Mouse (Mus musculus) macrophage (primary cell): Measurements from ENCODE around the gene Trpc7. TPM values are rescaled to one million over a fixed set of nuclear protein-coding genes. Genes with fewer than 3 reads are reported as not detected.

Source experiments
- H3K27ac ChIP-seq: fragments of 350-480 bp; formaldehyde crosslinking; 2 replicates; pipeline ENCODE4 v1.9.0; 2021
- H3K36me3 ChIP-seq: fragments of 350-480 bp; formaldehyde crosslinking; 2 replicates; pipeline ENCODE4 v1.9.0; 2021; ENCODE audit errors: inconsistent target
- H3K4me3 ChIP-seq: fragments of 350-480 bp; formaldehyde crosslinking; 2 replicates; pipeline ENCODE4 v1.9.0; 2021; ENCODE audit errors: inconsistent target
- H3K79me2 ChIP-seq: fragments of 350-480 bp; formaldehyde crosslinking; 2 replicates; pipeline ENCODE4 v1.9.0; 2021; ENCODE audit errors: inconsistent target
- WGBS: methylation state at CpG from one replicate; pipeline ENCODE4 v1.1.7; 2026; ENCODE audit warnings: inconsistent platforms; ENCODE audit not compliant: missing documents; 5-methylcytosine and 5-hydroxymethylcytosine counted together
- polyA plus RNA-seq: library from polyadenylated mRNA; stranded (reverse); fragments of 250-400 nt; gene quantifications from 3 replicates; pipeline ENCODE4 v1.2.4, GENCODE M21; 2018; ENCODE audit warnings: inconsistent platforms
- total RNA-seq, 78 experiments: library from RNA; depleted of rRNA; stranded (reverse); fragments of 250-400 nt; gene quantifications; 1 replicate in 9 of 78; 2 replicates in 24 of 78; 3 replicates in 43 of 78; 4 replicates in 2 of 78; pipeline ENCODE4 v1.2.4; 2018; ENCODE audit warnings: inconsistent platforms in 56 of 78

Trpc7 gene
- not detected for total RNA-seq (2018; cell fraction: chromatin; rRNA removed)
- total RNA-seq (2018; cell fraction: cytosol; rRNA removed) = not detected
- total RNA-seq (2018; cell fraction: nucleus; rRNA removed) = not detected
- not detected in 3 replicates for polyA plus RNA-seq

GRCm38 (mm10) chr13:56895893-56896292 is at the start of gene Trpc7:
Trpc7 (minus strand) TSS chr13:56895993.
- 77% methylated on average over 3 of the region's 3 CpGs for WGBS
- H3K27ac ChIP-seq = no peak within 1 kb of the TSS

GRCm38 (mm10) chr13:56939261-56939660 is 43.5 kb upstream of the Trpc7 start:
- 87% methylated on average over 11 of the region's 11 CpGs for WGBS
- no peak overlapping the region for H3K27ac ChIP-seq
- H3K4me3 ChIP-seq = no peak overlapping the region
- H3K36me3 ChIP-seq = no peaks in the 10 kb centered on the region
- no peaks in the 10 kb centered on the region for H3K79me2 ChIP-seq

More at GRCm38 (mm10) chr13:56895893-56896292, at the start of gene Trpc7:
- Histone ChIP-seq H3K4me3 (no peak within 1 kb of the TSS), H3K79me2 (no peaks in the 10 kb centered on the region), H3K36me3 (no peaks in the 10 kb centered on the region)

- H3K4me3 ChIP-seq = no peak overlapping the region
- WGBS = 85% methylated on average over 11 of the region's 11 CpGs
- no peaks in the 10 kb centered on the region for H3K36me3 ChIP-seq
- no peak overlapping the region for H3K27ac ChIP-seq
- H3K79me2 ChIP-seq = no peaks in the 10 kb centered on the region
Measured at GRCm38 (mm10) chr13:56933832-56934510, 38.2 kb upstream of the Trpc7 start.

GRCm38 (mm10) chr13:56930421-56930820 is 34.6 kb upstream of the Trpc7 start:
- H3K27ac ChIP-seq = no peak overlapping the region
- 90% methylated on average over 2 of the region's 2 CpGs for WGBS
- H3K36me3 ChIP-seq = no peaks in the 10 kb centered on the region
- no peaks in the 10 kb centered on the region for H3K79me2 ChIP-seq
- no peak overlapping the region for H3K4me3 ChIP-seq

GRCm38 (mm10) chr13:56922976-56923375 is 27.2 kb upstream of the Trpc7 start:
- 80% methylated on average over 2 of the region's 2 CpGs for WGBS
- Histone ChIP-seq H3K27ac (no peak overlapping the region), H3K79me2 (no peaks in the 10 kb centered on the region), H3K36me3 (no peaks in the 10 kb centered on the region), H3K4me3 (no peak overlapping the region)

- Histone ChIP-seq H3K79me2 (no peaks in the 10 kb centered on the region), H3K4me3 (no peak overlapping the region), H3K27ac (no peak overlapping the region), H3K36me3 (no peaks in the 10 kb centered on the region)
- WGBS = 68% methylated on average over 3 of the region's 3 CpGs
Measured at GRCm38 (mm10) chr13:56921251-56921650, 25.5 kb upstream of the Trpc7 start.

GRCm38 (mm10) chr13:56914721-56915120 is 18.9 kb upstream of the Trpc7 start:
- no peak overlapping the region for H3K4me3 ChIP-seq
- no peaks in the 10 kb centered on the region for H3K79me2 ChIP-seq
- no peaks in the 10 kb centered on the region for H3K36me3 ChIP-seq
- H3K27ac ChIP-seq = no peak overlapping the region
- 75% methylated on average over 7 of the region's 7 CpGs for WGBS

- 92% methylated on average over 12 of the region's 12 CpGs for WGBS
- H3K27ac ChIP-seq = no peak overlapping the region
- no peaks in the 10 kb centered on the region for H3K36me3 ChIP-seq
- no peaks in the 10 kb centered on the region for H3K79me2 ChIP-seq
- no peak overlapping the region for H3K4me3 ChIP-seq
Measured at GRCm38 (mm10) chr13:56911093-56911492, 15.3 kb upstream of the Trpc7 start.

GRCm38 (mm10) chr13:56895386-56895785 is 407 bp downstream of the Trpc7 start:
- Histone ChIP-seq H3K4me3 (no peak overlapping the region), H3K27ac (no peak overlapping the region), H3K36me3 (no peaks in the 10 kb centered on the region), H3K79me2 (no peaks in the 10 kb centered on the region)
- 11% methylated on average over 17 of the region's 17 CpGs for WGBS

GRCm38 (mm10) chr13:56894543-56894942 is 1.2 kb downstream of the Trpc7 start:
- no peaks in the 10 kb centered on the region for H3K79me2 ChIP-seq
- WGBS = 89% methylated on average over 4 of the region's 5 CpGs
- H3K36me3 ChIP-seq = no peaks in the 10 kb centered on the region
- no peak overlapping the region for H3K27ac ChIP-seq
- H3K4me3 ChIP-seq = no peak overlapping the region

- H3K36me3 ChIP-seq = no peaks in the 10 kb centered on the region
- 83% methylated on average over 7 of the region's 7 CpGs for WGBS
- no peaks in the 10 kb centered on the region for H3K79me2 ChIP-seq
- no peak overlapping the region for H3K4me3 ChIP-seq
- no peak overlapping the region for H3K27ac ChIP-seq
Measured at GRCm38 (mm10) chr13:56889888-56890287, 5.9 kb downstream of the Trpc7 start.

GRCm38 (mm10) chr13:56882931-56883330 is 12.9 kb downstream of the Trpc7 start:
- Histone ChIP-seq H3K79me2 (no peaks in the 10 kb centered on the region), H3K4me3 (no peak overlapping the region), H3K27ac (no peak overlapping the region), H3K36me3 (no peaks in the 10 kb centered on the region)
- WGBS = 91% methylated on average over 12 of the region's 12 CpGs

GRCm38 (mm10) chr13:56864567-56864966 is 31.2 kb downstream of the Trpc7 start:
- Histone ChIP-seq H3K79me2 (no peaks in the 10 kb centered on the region), H3K27ac (no peak overlapping the region), H3K36me3 (no peaks in the 10 kb centered on the region), H3K4me3 (no peak overlapping the region)
- WGBS = 80% methylated on average over 6 of the region's 6 CpGs

- WGBS = 86% methylated on average over 6 of the region's 6 CpGs
- Histone ChIP-seq H3K27ac (no peak overlapping the region), H3K4me3 (no peak overlapping the region), H3K79me2 (no peaks in the 10 kb centered on the region), H3K36me3 (no peaks in the 10 kb centered on the region)
Measured at GRCm38 (mm10) chr13:56862011-56862410, 33.8 kb downstream of the Trpc7 start.

GRCm38 (mm10) chr13:56854506-56854905 is 41.3 kb downstream of the Trpc7 start:
- Histone ChIP-seq H3K36me3 (no peaks in the 10 kb centered on the region), H3K4me3 (no peak overlapping the region), H3K27ac (no peak overlapping the region), H3K79me2 (no peaks in the 10 kb centered on the region)
- WGBS = 63% methylated on average over 8 of the region's 8 CpGs

GRCm38 (mm10) chr13:56853436-56853835 is 42.4 kb downstream of the Trpc7 start:
- Histone ChIP-seq H3K27ac (no peak overlapping the region), H3K36me3 (no peaks in the 10 kb centered on the region), H3K79me2 (no peaks in the 10 kb centered on the region), H3K4me3 (no peak overlapping the region)
- 72% methylated on average over 5 of the region's 5 CpGs for WGBS
